Mouse (Mus musculus) urinary bladder, postnatal 25 days (tissue): ENCODE results near the gene Phgdh.

Experiments used
- DNase-seq: peaks from one replicate; pipeline ENCODE4 v3.0.0; 2022; ENCODE audit warnings: low spot score

Phgdh gene

GRCm38 (mm10) chr3:98339706-98340109 lies at the start of gene Phgdh:
Gene Phgdh (minus strand): TSS chr3:98339990.
- DNase-seq = peak; percentile 42

- no peak for DNase-seq
These were observed 49.5 kb upstream of the Phgdh start for GRCm38 (mm10) chr3:98389305-98389704.

GRCm38 (mm10) chr3:98387756-98388155 lies 48.0 kb upstream of the Phgdh start:
- DNase-seq = no peak

- no peak for DNase-seq
These were observed 47.3 kb upstream of the Phgdh start for GRCm38 (mm10) chr3:98387086-98387485.

- no peak for DNase-seq
These were observed 43.4 kb upstream of the Phgdh start for GRCm38 (mm10) chr3:98383024-98383790.

- DNase-seq = peak; percentile 52
These were observed 42.6 kb upstream of the Phgdh start, which contains the start of gene Zfp697 for GRCm38 (mm10) chr3:98382246-98382939. Gene Zfp697 (plus strand): TSS chr3:98382461.

GRCm38 (mm10) chr3:98381677-98382245 lies 42.0 kb upstream of the Phgdh start:
- DNase-seq = no peak

- DNase-seq = no peak
These were observed 39.4 kb upstream of the Phgdh start for GRCm38 (mm10) chr3:98379236-98379635.

GRCm38 (mm10) chr3:98378267-98378666 lies 38.5 kb upstream of the Phgdh start:
- DNase-seq = no peak

GRCm38 (mm10) chr3:98374980-98375379 lies 35.2 kb upstream of the Phgdh start:
- DNase-seq = no peak

- DNase-seq = no peak
These were observed 34.4 kb upstream of the Phgdh start for GRCm38 (mm10) chr3:98374062-98374719.

- DNase-seq = no peak
These were observed 29.0 kb upstream of the Phgdh start for GRCm38 (mm10) chr3:98368776-98369175.

- no peak for DNase-seq
These were observed 28.5 kb upstream of the Phgdh start for GRCm38 (mm10) chr3:98368283-98368682.

- no peak for DNase-seq
These were observed 27.0 kb upstream of the Phgdh start for GRCm38 (mm10) chr3:98366823-98367222.

GRCm38 (mm10) chr3:98366086-98366485 lies 26.3 kb upstream of the Phgdh start:
- no peak for DNase-seq

GRCm38 (mm10) chr3:98362753-98363152 lies 23.0 kb upstream of the Phgdh start:
- DNase-seq = no peak

GRCm38 (mm10) chr3:98356632-98357370 lies 17.0 kb upstream of the Phgdh start:
- DNase-seq = no peak

- no peak for DNase-seq
These were observed 16.2 kb upstream of the Phgdh start for GRCm38 (mm10) chr3:98356026-98356365.

- no peak for DNase-seq
These were observed 15.7 kb upstream of the Phgdh start for GRCm38 (mm10) chr3:98355344-98356025.

- DNase-seq = peak; percentile 69
These were observed 14.1 kb upstream of the Phgdh start for GRCm38 (mm10) chr3:98353892-98354291.

GRCm38 (mm10) chr3:98348705-98349104 lies 8.9 kb upstream of the Phgdh start:
- no peak for DNase-seq
